ENCODE assay signal across 9 mouse cellular contexts in genomic region chr13:28770531-28770930, GRCm38 (mm10).
DNase-seq lines count a peak whose midpoint lies in the region; ATAC-seq lines count a peak whose summit lies in the region.
"Had no signal": no experiment of that assay in that cellular context is flagged by ENCODE, and none has a peak within 500 bp of the region (broad histone marks: within the 10 kb centered on the region; RNA-seq: fewer than 3 reads in every experiment).

No protein-coding gene starts in this region.

- no peak for DNase-seq in frontal cortex, adult 2 months (ENCODE audit: extremely low spot score in 1 of 2, low spot score in 1 of 2)
- peak; percentile 17 for DNase-seq in brain, adult 2 months (ENCODE audit: low read depth, low spot score)
- DNase-seq in heart, adult 8-10 months (ENCODE audit: low spot score): peak; percentile 12
- DNase-seq in testis, postnatal 10 days (ENCODE audit: low spot score): no peak
- DNase-seq in layer of hippocampus, postnatal 36 days: no peak
- DNase-seq in yolk sac, embryonic 10.5 days (ENCODE audit: low spot score): no peak

- no peak overlapping the region for H3K9ac ChIP-seq in limb, embryonic 12.5 days (replicated peaks)

- H3K4me1 ChIP-seq in limb, embryonic 12.5 days (replicated peaks): peaks cover 51% of the 10 kb centered on the region

- peak overlapping the region; percentile 31; the same call in 1 of the 2 replicates for H3K27ac ChIP-seq in limb, embryonic 12.5 days

- 34% methylated on average over 13 of the region's 13 CpGs for WGBS in limb, embryonic 12.5 days

- H3K27me3 ChIP-seq in limb, embryonic 12.5 days: no peaks in the 10 kb centered on the region

- H3K4me2 ChIP-seq in limb, embryonic 12.5 days: no peak overlapping the region

- no peak overlapping the region for H3K4me3 ChIP-seq in limb, embryonic 12.5 days (replicated peaks)

- ATAC-seq in frontal cortex, adult (ENCODE audit: low TSS enrichment): peak; percentile 69
- no peak for ATAC-seq in limb, embryonic 12.5 days (ENCODE audit: insufficient number of reproducible peaks, insufficient read depth, low FRiP score, low TSS enrichment, low read depth)
- ATAC-seq: activated CD4-positive, CD25-positive, alpha-beta regulatory T cell, adult 4 months had no signal

- H3K36me3 ChIP-seq in limb, embryonic 12.5 days: no peaks in the 10 kb centered on the region

- H3K9me3 ChIP-seq in limb, embryonic 12.5 days: no peaks in the 10 kb centered on the region

Comparison
In these comparisons a context has a peak if more than half of its experiments do, and no peak if none do; other contexts are left out.
1. DNase-seq: peak in brain, adult 2 months (single experiment) and heart, adult 8-10 months (single experiment); none in frontal cortex, adult 2 months (0 of 2), testis, postnatal 10 days (single experiment), layer of hippocampus, postnatal 36 days (0 of 2) and yolk sac, embryonic 10.5 days (single experiment).